Mouse (Mus musculus) liver, embryonic 14.5 days (tissue): ENCODE measurements around the gene Lmbr1l. TPM values are rescaled to one million over a fixed set of nuclear protein-coding genes. Genes with fewer than 3 reads are reported as not detected.

Experiments
- ATAC-seq: fragments of 200-750 bp; cut with Nextera tagmentation; 2 replicates; pipeline ENCODE4 v1.8.0; 2017; ENCODE audit warnings: moderate number of reproducible peaks, mild to moderate bottlenecking, moderate library complexity; ENCODE audit not compliant: insufficient read depth
- DNase-seq, 3 experiments: peaks; one replicate each; pipeline ENCODE4 v3.0.0-alpha.2; 2012 to 2013; ENCODE audit warnings: low read depth in 3 of 3, low spot score in 3 of 3
- H3K27ac ChIP-seq: fragments of 300-500 bp; sonication (generic); 2 replicates; pipeline ENCODE4 v1.5.1; 2014; ENCODE audit warnings: moderate library complexity, mild to moderate bottlenecking, control low read depth, inconsistent platforms
- H3K27me3 ChIP-seq: fragments of 300-500 bp; sonication (generic); 2 replicates; pipeline ENCODE4 v1.6.1; 2014; ENCODE audit warnings: mild to moderate bottlenecking, low read length, moderate library complexity; ENCODE audit not compliant: control insufficient read depth, insufficient read depth
- H3K36me3 ChIP-seq: fragments of 300-500 bp; sonication (generic); replicated peaks from 2 replicates; pipeline ENCODE4 v1.6.1; 2014; ENCODE audit warnings: low read depth; ENCODE audit not compliant: control insufficient read depth, insufficient read depth
- H3K4me1 ChIP-seq, 2 experiments: fragments of 200-500 bp in 1 of 2; fragments of 300-500 bp in 1 of 2; sonication (generic) in 1 of 2; replicated peaks; 2 replicates each; pipeline ENCODE4 v1.6.1; 2012 to 2014; ENCODE audit warnings: antibody characterized with exemption in 1 of 2, inconsistent platforms in 1 of 2, low read length in 1 of 2; ENCODE audit not compliant: control insufficient read depth in 2 of 2, insufficient read depth in 2 of 2
- H3K4me2 ChIP-seq: fragments of 300-500 bp; sonication (generic); 2 replicates; pipeline ENCODE4 v1.6.1; 2014; ENCODE audit warnings: low read depth, mild to moderate bottlenecking, control low read depth, moderate library complexity
- H3K4me3 ChIP-seq, 2 experiments: fragments of 200-500 bp in 1 of 2; fragments of 300-500 bp in 1 of 2; sonication (generic) in 1 of 2; 2 replicates each; pipeline ENCODE4 v1.5.1; 2012 to 2014; ENCODE audit warnings: low read depth in 2 of 2, low read length in 2 of 2, mild to moderate bottlenecking in 2 of 2, control low read depth in 1 of 2, inconsistent platforms in 1 of 2, moderate library complexity in 1 of 2; ENCODE audit not compliant: insufficient read depth in 1 of 2
- H3K9ac ChIP-seq: fragments of 300-500 bp; sonication (generic); replicated peaks from 2 replicates; pipeline ENCODE4 v1.6.1; 2014; ENCODE audit warnings: mild to moderate bottlenecking, control low read depth, moderate library complexity
- H3K9me3 ChIP-seq: fragments of 300-500 bp; sonication (generic); 2 replicates; pipeline ENCODE4 v1.6.1; 2016; ENCODE audit warnings: low read length, mixed read lengths; ENCODE audit not compliant: control insufficient read depth
- CTCF ChIP-seq: IDR thresholded peaks from 2 replicates; pipeline ENCODE4 v1.5.1; 2016; ENCODE audit warnings: antibody characterized with exemption, low read depth, control low read depth
- EP300 ChIP-seq: IDR thresholded peaks from 2 replicates; pipeline ENCODE4 v1.6.1; 2016; ENCODE audit warnings: antibody characterized with exemption, low read depth
- WGBS: fragments of 180-500 bp; shearing (Covaris S2); extraction: QIAGEN DNeasy Blood & Tissue Kit; methylation state at CpG from one replicate; pipeline ENCODE4 v1.1.7; 2014; ENCODE audit not compliant: insufficient replicate concordance; 5-methylcytosine and 5-hydroxymethylcytosine counted together
- polyA plus RNA-seq, 2 experiments: library from polyadenylated mRNA; depleted of rRNA in 1 of 2; stranded (reverse) in 1 of 2; unstranded in 1 of 2; fragments of >200 nt; fragmentation: Nextera tagmentation in 1 of 2; extraction: Ambion mirVana in 1 of 2; gene quantifications; 2 replicates each; pipeline versions ENCODE4 v1.2.1 to v1.2.3; 2012 to 2014

The Lmbr1l gene
- polyA plus RNA-seq (2012; rRNA removed) (4.5 and 7.1 TPM in 2 replicates), polyA plus RNA-seq (2014; fragmentation: Nextera tagmentation; extraction: Ambion mirVana) (0.34 and 0.70 TPM in 2 replicates)

GRCm38 (mm10) chr15:98917538-98918498 is at the start of gene Lmbr1l:
Gene Lmbr1l (minus strand): TSS chr15:98918231.
- Histone ChIP-seq H3K27me3 (no peaks in the 10 kb centered on the region), H3K4me1 (peaks cover 9 to 14% of the 10 kb centered on the region in 2 experiments), H3K9me3 (no peaks in the 10 kb centered on the region), H3K4me2 (peak within 1 kb of the TSS; percentile 98), H3K27ac (peak within 1 kb of the TSS; percentile 71), H3K4me3 (peak within 1 kb of the TSS; percentile 78 to 84), H3K9ac (peak within 1 kb of the TSS; percentile 81), H3K36me3 (no peaks in the 10 kb centered on the region)
- TF ChIP-seq CTCF (no peak), EP300 (no peak)
- DNase-seq (peak; percentile 97 to 98 (median 98)), ATAC-seq (peak; percentile 99)
- under 1% methylated on average over 79 of the region's 82 CpGs for WGBS

DNA sequence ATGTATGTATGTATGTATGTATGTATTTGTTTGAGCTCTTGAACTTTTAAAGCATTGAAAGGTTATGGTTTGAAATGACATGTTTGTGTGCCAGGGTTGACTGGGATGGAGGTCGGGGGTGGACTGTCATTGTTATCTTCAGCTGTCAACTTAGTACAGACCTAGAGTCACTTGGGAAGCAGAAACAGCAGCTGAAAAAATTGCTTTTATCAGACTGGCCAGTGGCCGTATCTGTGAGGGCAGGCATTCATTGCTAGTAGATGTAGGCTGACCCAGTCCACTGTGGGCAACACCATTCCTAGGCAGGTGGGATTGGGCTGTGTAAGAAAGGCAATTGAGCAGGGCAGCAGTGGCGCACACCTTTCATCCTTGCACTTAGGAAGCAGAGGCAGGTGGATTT is 41.5 kb upstream of the Lmbr1l start:
- H3K4me3 ChIP-seq = no peak overlapping the region
- H3K4me2 ChIP-seq = no peak overlapping the region
- DNase-seq (no peak), ATAC-seq (peak; percentile 53; the same call in 1 of the 2 replicates)
- TF ChIP-seq EP300 = no peak
- no peak for TF ChIP-seq CTCF
- peaks cover 2% of the 10 kb centered on the region; the same call in 1 of the 2 replicates for H3K27me3 ChIP-seq
- H3K27ac ChIP-seq = no peak overlapping the region
- H3K9me3 ChIP-seq = no peaks in the 10 kb centered on the region
- 0 out of 4 replicates have a peak, but pooled peaks cover 0 to 2% of the 10 kb centered on the region in 2 experiments for H3K4me1 ChIP-seq
- H3K9ac ChIP-seq = no peak overlapping the region
- WGBS = 31% methylated on average over 3 of the region's 3 CpGs
- no peaks in the 10 kb centered on the region for H3K36me3 ChIP-seq

DNA sequence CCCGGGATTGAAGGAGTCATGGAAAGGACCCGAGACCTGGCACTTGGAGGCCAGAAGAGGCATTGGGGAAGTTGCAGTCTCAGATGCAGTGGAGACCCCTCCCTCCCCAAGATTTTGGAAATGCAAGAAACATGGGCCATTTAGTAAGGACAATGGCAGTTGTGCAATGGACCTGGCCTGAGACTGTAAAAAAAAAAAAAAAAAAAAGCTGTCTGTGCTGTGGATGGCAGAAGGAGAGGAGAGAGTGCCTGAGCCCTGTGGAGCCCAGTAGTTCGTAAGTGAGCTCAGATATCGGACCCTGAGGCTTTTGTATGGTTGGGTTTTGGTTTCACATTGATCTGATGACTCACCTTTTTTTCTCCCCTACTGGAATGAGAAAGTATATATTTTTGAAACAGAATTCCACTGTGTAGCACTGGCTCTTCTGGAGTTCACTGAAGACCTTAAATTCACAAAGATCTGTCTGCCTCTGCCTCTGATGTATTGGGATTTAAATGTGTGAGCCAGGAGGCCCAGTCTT is 40.9 kb upstream of the Lmbr1l start:
- peaks cover 7% of the 10 kb centered on the region for H3K27me3 ChIP-seq

GRCm38 (mm10) chr15:98957475-98957874 is 39.4 kb upstream of the Lmbr1l start:
- Histone ChIP-seq H3K4me3 (no peak overlapping the region), H3K36me3 (no peaks in the 10 kb centered on the region), H3K27ac (no peak overlapping the region), H3K9me3 (no peaks in the 10 kb centered on the region), H3K4me1 (peaks cover 0 to 5% of the 10 kb centered on the region in 2 experiments; a peak in 2 of 4 replicates), H3K4me2 (no peak overlapping the region), H3K9ac (no peak overlapping the region), H3K27me3 (peaks cover 12% of the 10 kb centered on the region)
- TF ChIP-seq EP300 (no peak), CTCF (no peak)
- DNase-seq = no peak
- WGBS = 70% methylated on average over 5 of the region's 5 CpGs
- no peak for ATAC-seq

More for the DNA sequence above, 40.9 kb upstream of the Lmbr1l start:
- no peak for DNase-seq
- Histone ChIP-seq H3K4me2 (no peak overlapping the region), H3K4me1 (0 out of 4 replicates have a peak, but pooled peaks cover 0 to 3% of the 10 kb centered on the region in 2 experiments), H3K9ac (no peak overlapping the region), H3K9me3 (no peaks in the 10 kb centered on the region), H3K4me3 (no peak overlapping the region), H3K27ac (no peak overlapping the region), H3K36me3 (no peaks in the 10 kb centered on the region)
- ATAC-seq = no peak
- TF ChIP-seq EP300 (no peak), CTCF (no peak)
- WGBS = 64% methylated on average over 4 of the region's 4 CpGs

DNA sequence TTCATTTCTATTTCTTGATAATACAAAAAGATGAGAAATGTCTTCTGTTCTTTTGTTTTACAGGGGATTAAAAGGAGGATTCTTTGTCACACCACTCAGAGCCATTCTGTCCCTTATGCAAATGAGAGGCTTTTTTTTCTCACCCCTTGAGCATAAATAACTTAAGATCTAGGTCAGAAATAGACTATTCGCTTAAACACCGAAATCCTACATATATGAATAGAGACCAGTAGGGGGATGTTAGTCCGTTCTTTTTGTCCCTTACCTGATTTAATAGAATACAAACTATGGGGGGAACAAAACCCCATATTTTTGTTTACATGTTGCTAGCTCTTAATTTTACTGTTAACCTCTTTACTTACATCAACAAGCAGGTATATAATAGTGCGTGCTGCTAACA is 38.0 kb upstream of the Lmbr1l start:
- no peak for ATAC-seq
- whole genome bisulfite sequencing = 85% methylated on average over 4 of the region's 4 CpGs
- no peak overlapping the region for H3K9ac ChIP-seq

More for the DNA sequence above, 38.0 kb upstream of the Lmbr1l start:
- H3K9me3 ChIP-seq = no peaks in the 10 kb centered on the region
- no peak overlapping the region for H3K4me3 ChIP-seq
- TF ChIP-seq CTCF (no peak), EP300 (no peak)
- H3K27ac ChIP-seq = no peak overlapping the region
- no peak overlapping the region for H3K4me2 ChIP-seq
- no peaks in the 10 kb centered on the region for H3K36me3 ChIP-seq
- peaks cover 12% of the 10 kb centered on the region for H3K27me3 ChIP-seq
- peaks cover 2 to 10% of the 10 kb centered on the region in 2 experiments; a peak in 3 of 4 replicates for H3K4me1 ChIP-seq
- DNase-seq = no peak
